Mouse (Mus musculus) limb, embryonic 10.5 days (tissue): ENCODE results near the gene C77080. TPM values are rescaled to one million over a fixed set of nuclear protein-coding genes. Genes with fewer than 3 reads are reported as not detected.

Source experiments
- DNase-seq: peaks from one replicate; pipeline ENCODE4 v3.0.0-alpha.2; 2017; ENCODE audit warnings: low spot score
- H3K27ac ChIP-seq: fragments of 300-500 bp; sonication (generic); 2 replicates; pipeline ENCODE4 v1.5.1; 2016; ENCODE audit warnings: mild to moderate bottlenecking
- H3K27me3 ChIP-seq: fragments of 300-500 bp; sonication (generic); 2 replicates; pipeline ENCODE4 v1.6.1; 2016; ENCODE audit warnings: low read depth, mild to moderate bottlenecking; ENCODE audit not compliant: poor library complexity, severe bottlenecking
- H3K36me3 ChIP-seq: fragments of 300-500 bp; sonication (generic); 2 replicates; pipeline ENCODE4 v1.6.1; 2016; ENCODE audit warnings: mild to moderate bottlenecking, moderate library complexity
- H3K4me1 ChIP-seq: fragments of 300-500 bp; sonication (generic); 2 replicates; pipeline ENCODE4 v1.6.1; 2016
- H3K4me3 ChIP-seq: fragments of 300-500 bp; sonication (generic); 2 replicates; pipeline ENCODE4 v1.5.1; 2016; ENCODE audit warnings: mild to moderate bottlenecking, moderate library complexity
- H3K9me3 ChIP-seq: fragments of 300-500 bp; sonication (generic); replicated peaks from 2 replicates; pipeline ENCODE4 v1.6.1; 2016; ENCODE audit warnings: mild to moderate bottlenecking
- WGBS: fragments of 180-500 bp; shearing (Covaris S2); methylation state at CpG from one replicate; pipeline ENCODE4 v1.1.7; 2016; 5-methylcytosine and 5-hydroxymethylcytosine counted together
- polyA plus RNA-seq: library from polyadenylated mRNA; unstranded; fragments of >200 nt; fragmentation: Nextera tagmentation; extraction: Ambion mirVana; gene quantifications from 2 replicates; pipeline ENCODE4 v1.2.1, GENCODE M21; 2016

The C77080 gene
- polyA plus RNA-seq: 4.0 and 4.1 TPM in 2 replicates

GRCm38 (mm10) chr4:129261196-129261595 lies at the start of gene C77080:
C77080 (minus strand) TSS chr4:129261404.
- Histone ChIP-seq H3K27me3 (peaks cover 7% of the 10 kb centered on the region; the same call in 1 of the 2 replicates), H3K4me1 (peaks cover 33% of the 10 kb centered on the region), H3K9me3 (no peaks in the 10 kb centered on the region), H3K36me3 (no peaks in the 10 kb centered on the region), H3K27ac (peak within 1 kb of the TSS; percentile 30; the same call in 1 of the 2 replicates), H3K4me3 (no peak within 1 kb of the TSS)
- WGBS: 26% methylated on average over 3 of the region's 4 CpGs
- DNase-seq: no peak

GRCm38 (mm10) chr4:129307936-129308335 lies 46.7 kb upstream of the C77080 start:
- WGBS: 92% methylated on average over 1 of the region's 1 CpGs
- H3K27me3 ChIP-seq: no peaks in the 10 kb centered on the region
- no peaks in the 10 kb centered on the region for H3K4me1 ChIP-seq
- peaks cover 80% of the 10 kb centered on the region for H3K36me3 ChIP-seq
- H3K27ac ChIP-seq: no peak overlapping the region
- DNase-seq: no peak
- no peaks in the 10 kb centered on the region for H3K9me3 ChIP-seq
- H3K4me3 ChIP-seq: no peak overlapping the region

- Histone ChIP-seq H3K27me3 (no peaks in the 10 kb centered on the region), H3K4me3 (no peak overlapping the region), H3K9me3 (no peaks in the 10 kb centered on the region), H3K27ac (no peak overlapping the region), H3K4me1 (peaks cover 3% of the 10 kb centered on the region), H3K36me3 (peaks cover 43% of the 10 kb centered on the region)
- no peak for DNase-seq
- 83% methylated on average over 1 of the region's 1 CpGs for WGBS
Observed at GRCm38 (mm10) chr4:129304306-129304705, 43.1 kb upstream of the C77080 start.

- no peak overlapping the region for H3K27ac ChIP-seq
- peaks cover 39% of the 10 kb centered on the region for H3K36me3 ChIP-seq
- DNase-seq: no peak
- peaks cover 8% of the 10 kb centered on the region for H3K4me1 ChIP-seq
- H3K9me3 ChIP-seq: no peaks in the 10 kb centered on the region
- no peak overlapping the region for H3K4me3 ChIP-seq
- WGBS: 89% methylated on average over 9 of the region's 9 CpGs
- no peaks in the 10 kb centered on the region for H3K27me3 ChIP-seq
Observed at GRCm38 (mm10) chr4:129303816-129304215, 42.6 kb upstream of the C77080 start.

GRCm38 (mm10) chr4:129303401-129303800 lies 42.2 kb upstream of the C77080 start:
- no peak for DNase-seq
- Histone ChIP-seq H3K27me3 (no peaks in the 10 kb centered on the region), H3K9me3 (no peaks in the 10 kb centered on the region), H3K4me1 (peaks cover 10% of the 10 kb centered on the region), H3K27ac (no peak overlapping the region), H3K36me3 (peaks cover 34% of the 10 kb centered on the region), H3K4me3 (no peak overlapping the region)
- WGBS: 83% methylated on average over 5 of the region's 5 CpGs

GRCm38 (mm10) chr4:129299121-129299520 lies 37.9 kb upstream of the C77080 start:
- no peak overlapping the region for H3K27ac ChIP-seq
- no peaks in the 10 kb centered on the region for H3K27me3 ChIP-seq

GRCm38 (mm10) chr4:129297724-129298123 lies 36.5 kb upstream of the C77080 start:
- Histone ChIP-seq H3K4me1 (peaks cover 29% of the 10 kb centered on the region), H3K27ac (no peak overlapping the region), H3K9me3 (no peaks in the 10 kb centered on the region), H3K4me3 (no peak overlapping the region; the same call in 1 of the 2 replicates), H3K36me3 (no peaks in the 10 kb centered on the region), H3K27me3 (no peaks in the 10 kb centered on the region; the same call in none of the 2 replicates)
- 83% methylated on average over 4 of the region's 4 CpGs for WGBS
- no peak for DNase-seq

More at GRCm38 (mm10) chr4:129299121-129299520, 37.9 kb upstream of the C77080 start:
- Histone ChIP-seq H3K4me1 (peaks cover 18% of the 10 kb centered on the region), H3K9me3 (no peaks in the 10 kb centered on the region), H3K36me3 (peaks cover 3% of the 10 kb centered on the region; the same call in 1 of the 2 replicates), H3K4me3 (no peak overlapping the region)
- DNase-seq: no peak
- WGBS: 63% methylated on average over 10 of the region's 10 CpGs

GRCm38 (mm10) chr4:129296066-129296465 lies 34.9 kb upstream of the C77080 start:
- WGBS: 91% methylated on average over 7 of the region's 7 CpGs
- H3K4me3 ChIP-seq: no peak overlapping the region

GRCm38 (mm10) chr4:129295188-129295587 lies 34.0 kb upstream of the C77080 start:
- WGBS: 81% methylated on average over 2 of the region's 2 CpGs
- Histone ChIP-seq H3K4me1 (peaks cover 29% of the 10 kb centered on the region), H3K9me3 (no peaks in the 10 kb centered on the region), H3K27ac (no peak overlapping the region), H3K27me3 (no peaks in the 10 kb centered on the region; the same call in none of the 2 replicates), H3K4me3 (no peak overlapping the region), H3K36me3 (no peaks in the 10 kb centered on the region)
- no peak for DNase-seq

More at GRCm38 (mm10) chr4:129296066-129296465, 34.9 kb upstream of the C77080 start:
- no peaks in the 10 kb centered on the region; the same call in none of the 2 replicates for H3K27me3 ChIP-seq
- no peaks in the 10 kb centered on the region for H3K9me3 ChIP-seq
- DNase-seq: no peak
- peaks cover 29% of the 10 kb centered on the region for H3K4me1 ChIP-seq
- no peaks in the 10 kb centered on the region for H3K36me3 ChIP-seq
- H3K27ac ChIP-seq: no peak overlapping the region

- Histone ChIP-seq H3K36me3 (no peaks in the 10 kb centered on the region), H3K9me3 (no peaks in the 10 kb centered on the region), H3K27ac (peak overlapping the region; percentile 36; the same call in 1 of the 2 replicates), H3K4me1 (peaks cover 21% of the 10 kb centered on the region), H3K4me3 (peak overlapping the region; percentile 21; the same call in 1 of the 2 replicates), H3K27me3 (peaks cover 5% of the 10 kb centered on the region)
- WGBS: 32% methylated on average over 16 of the region's 16 CpGs
- DNase-seq: peak; percentile 45
Observed at GRCm38 (mm10) chr4:129293702-129294101, 32.5 kb upstream of the C77080 start.

GRCm38 (mm10) chr4:129292831-129293230 lies 31.6 kb upstream of the C77080 start:
- Histone ChIP-seq H3K9me3 (no peaks in the 10 kb centered on the region), H3K4me1 (peaks cover 13% of the 10 kb centered on the region), H3K4me3 (no peak overlapping the region), H3K27ac (no peak overlapping the region), H3K27me3 (peaks cover 14% of the 10 kb centered on the region), H3K36me3 (no peaks in the 10 kb centered on the region)
- no peak for DNase-seq
- WGBS: 73% methylated on average over 7 of the region's 7 CpGs

- Histone ChIP-seq H3K27ac (no peak overlapping the region), H3K4me1 (peaks cover 28% of the 10 kb centered on the region), H3K36me3 (no peaks in the 10 kb centered on the region), H3K9me3 (no peaks in the 10 kb centered on the region), H3K4me3 (no peak overlapping the region), H3K27me3 (peaks cover 44% of the 10 kb centered on the region)
- no peak for DNase-seq
- WGBS: 88% methylated on average over 8 of the region's 8 CpGs
Observed at GRCm38 (mm10) chr4:129289671-129290070, 28.5 kb upstream of the C77080 start.

GRCm38 (mm10) chr4:129288067-129288466 lies 26.9 kb upstream of the C77080 start:
- H3K4me3 ChIP-seq: peak overlapping the region; percentile 65
- H3K36me3 ChIP-seq: no peaks in the 10 kb centered on the region
- DNase-seq: no peak
- no peaks in the 10 kb centered on the region for H3K9me3 ChIP-seq
- no peak overlapping the region for H3K27ac ChIP-seq
- H3K27me3 ChIP-seq: peaks cover 45% of the 10 kb centered on the region
- peaks cover 19% of the 10 kb centered on the region for H3K4me1 ChIP-seq
- 39% methylated on average over 3 of the region's 3 CpGs for WGBS
